Mouse (Mus musculus) lung, embryonic 14.5 days (tissue): ENCODE data around the gene Ubald1. TPM values are rescaled to one million over a fixed set of nuclear protein-coding genes. Genes with fewer than 3 reads are reported as not detected.
A peak's percentile ranks its signal among the peaks of the same experiment; 100 is the strongest.

Experiments
- ATAC-seq: fragments of 200-750 bp; cut with Nextera tagmentation; 2 replicates; pipeline ENCODE4 v1.8.0; 2017; ENCODE audit warnings: mild to moderate bottlenecking, moderate TSS enrichment, moderate library complexity; ENCODE audit not compliant: insufficient read depth
- DNase-seq: peaks from one replicate; pipeline ENCODE4 v3.0.0-alpha.2; 2015
- H3K27ac ChIP-seq: fragments of 300-500 bp; sonication (generic); 2 replicates; pipeline ENCODE4 v1.5.1; 2014; ENCODE audit warnings: low read depth, mild to moderate bottlenecking, moderate library complexity
- H3K27me3 ChIP-seq: fragments of 300-500 bp; sonication (generic); 2 replicates; pipeline ENCODE4 v1.6.1; 2014; ENCODE audit warnings: low read length, control low read depth; ENCODE audit not compliant: insufficient read depth
- H3K36me3 ChIP-seq: fragments of 300-500 bp; sonication (generic); 2 replicates; pipeline ENCODE4 v1.6.1; 2014; ENCODE audit warnings: control low read depth; ENCODE audit not compliant: insufficient read depth
- H3K4me1 ChIP-seq: fragments of 300-500 bp; sonication (generic); 2 replicates; pipeline ENCODE4 v1.6.1; 2014; ENCODE audit warnings: antibody characterized with exemption, control low read depth; ENCODE audit not compliant: insufficient read depth
- H3K4me2 ChIP-seq: fragments of 300-500 bp; sonication (generic); 2 replicates; pipeline ENCODE4 v1.6.1; 2014; ENCODE audit warnings: mild to moderate bottlenecking
- H3K4me3 ChIP-seq: fragments of 300-500 bp; sonication (generic); 2 replicates; pipeline ENCODE4 v1.5.1; 2014; ENCODE audit warnings: low read depth, low read length
- H3K9ac ChIP-seq: fragments of 300-500 bp; sonication (generic); 2 replicates; pipeline ENCODE4 v1.6.1; 2014
- H3K9me3 ChIP-seq: fragments of 300-500 bp; sonication (generic); 2 replicates; pipeline ENCODE4 v1.6.1; 2016; ENCODE audit warnings: low read depth, low read length, control low read depth
- CTCF ChIP-seq: IDR thresholded peaks from 2 replicates; pipeline ENCODE4 v1.5.1; 2016; ENCODE audit warnings: antibody characterized with exemption, low read depth
- WGBS: fragments of 180-500 bp; shearing (Covaris S2); extraction: QIAGEN DNeasy Blood & Tissue Kit; methylation state at CpG from one replicate; pipeline ENCODE4 v1.1.7; 2014; 5-methylcytosine and 5-hydroxymethylcytosine counted together
- polyA plus RNA-seq: library from polyadenylated mRNA; unstranded; fragments of >200 nt; fragmentation: Nextera tagmentation; extraction: Ambion mirVana; gene quantifications from 2 replicates; pipeline ENCODE4 v1.2.1, GENCODE M21; 2014

Gene Ubald1
- polyA plus RNA-seq, 1 experiment from 2014 or later, result 39.3 TPM

DNA sequence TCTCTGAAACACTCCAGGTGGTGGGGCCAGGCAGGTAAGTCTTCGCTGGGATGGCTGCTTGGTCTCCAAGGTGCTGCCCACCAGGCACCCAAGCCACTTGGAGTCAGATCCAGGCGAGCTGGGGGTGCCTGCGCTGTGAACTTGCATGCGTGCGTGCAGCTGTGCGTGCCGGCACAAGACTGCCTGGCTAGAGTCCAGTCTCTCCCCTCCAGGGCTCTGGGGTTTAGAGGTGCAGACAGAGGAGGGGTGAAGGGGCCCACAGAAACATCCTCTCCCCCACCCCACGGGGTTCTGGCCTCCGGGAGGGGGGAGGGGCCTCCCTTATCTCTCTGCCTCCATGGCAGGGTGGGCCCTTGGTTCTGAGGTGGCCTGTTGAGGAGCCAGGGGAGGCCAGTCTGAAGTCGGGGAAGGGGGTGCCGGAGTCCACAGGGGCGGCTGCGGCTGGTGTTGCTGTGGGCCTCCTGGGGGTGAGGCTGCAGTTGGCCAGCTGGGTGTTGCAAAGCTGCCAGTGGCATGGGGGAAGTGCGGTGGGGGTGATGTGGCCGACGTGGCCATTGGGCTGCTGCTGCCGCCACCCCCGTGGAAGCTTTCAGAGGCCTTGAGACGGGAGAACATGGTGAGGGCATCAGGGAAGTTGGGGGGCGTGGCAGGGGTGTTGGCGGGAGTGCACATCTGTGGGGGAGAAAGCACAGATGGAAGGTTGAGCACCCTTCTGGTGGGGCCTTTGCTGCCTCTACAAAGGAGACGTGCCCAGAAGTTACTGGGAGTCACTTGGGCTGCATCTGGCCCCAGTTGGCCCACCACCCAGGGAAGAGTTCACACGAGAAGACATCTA, 4.7 kb downstream of the Ubald1 start:
- Histone ChIP-seq H3K9ac (peak overlapping the region; percentile 0; the same call in 1 of the 2 replicates), H3K36me3 (peaks cover 33% of the 10 kb centered on the region), H3K4me2 (peak overlapping the region; percentile 29), H3K4me3 (no peak overlapping the region), H3K27me3 (no peaks in the 10 kb centered on the region), H3K4me1 (peaks cover 13% of the 10 kb centered on the region), H3K9me3 (no peaks in the 10 kb centered on the region), H3K27ac (peak overlapping the region; percentile 73)
- WGBS, result 57% methylated on average over 23 of the region's 23 CpGs
- peak; percentile 44 for DNase-seq
- TF ChIP-seq CTCF, result no peak
- no peak for ATAC-seq

DNA sequence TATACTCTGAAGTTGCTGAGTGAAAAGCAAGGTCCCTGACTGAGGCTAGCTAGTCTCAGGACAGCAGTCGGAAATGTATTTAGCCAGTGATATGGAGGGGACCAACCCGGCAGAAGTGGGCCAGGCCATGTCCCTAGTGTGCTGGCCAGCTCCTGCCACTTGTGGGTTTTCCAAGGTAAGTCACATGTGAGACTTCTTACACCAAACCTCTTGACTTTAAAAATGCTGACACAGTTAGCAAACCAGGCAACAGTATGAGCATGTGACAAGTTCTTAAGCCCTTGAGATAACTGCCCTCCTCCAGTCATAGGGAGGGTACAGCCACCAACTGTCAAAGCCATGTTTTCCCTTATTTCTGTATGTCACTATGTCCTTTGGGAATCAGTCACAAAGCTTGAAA, 8.2 kb downstream of the Ubald1 start:
- 64% methylated on average over 2 of the region's 2 CpGs for WGBS
- TF ChIP-seq CTCF, result no peak
- no peaks in the 10 kb centered on the region for H3K9me3 ChIP-seq

DNA sequence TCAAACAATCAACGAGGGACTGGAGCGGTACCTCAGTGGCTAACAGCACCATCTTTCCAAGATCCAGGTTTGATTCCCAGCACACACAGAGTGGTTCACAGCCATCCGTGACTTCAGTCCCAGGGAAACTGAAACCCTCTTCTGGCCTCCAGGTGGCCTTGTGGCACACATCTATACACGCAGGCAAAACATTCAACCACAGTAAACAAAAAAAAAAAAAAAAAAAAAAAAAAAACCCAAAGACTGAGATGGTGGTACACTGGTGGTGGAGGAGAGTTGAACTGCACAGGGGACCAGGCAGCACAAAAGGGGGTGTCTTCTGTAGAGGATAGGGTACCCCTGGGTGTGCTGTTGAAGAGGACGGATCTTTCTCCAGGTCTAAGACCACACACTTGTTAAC, 9.6 kb downstream of the Ubald1 start:
- no peak for TF ChIP-seq CTCF
- no peak overlapping the region for H3K27ac ChIP-seq
- ATAC-seq (no peak), DNase-seq (no peak)
- 85% methylated on average over 5 of the region's 5 CpGs for WGBS
- no peaks in the 10 kb centered on the region for H3K27me3 ChIP-seq
- H3K9me3 ChIP-seq, result no peaks in the 10 kb centered on the region
- H3K4me1 ChIP-seq, result 0 out of 2 replicates have a peak, but pooled peaks cover under 1% of the 10 kb centered on the region
- peaks cover 38% of the 10 kb centered on the region for H3K36me3 ChIP-seq
- H3K4me2 ChIP-seq, result no peak overlapping the region
- H3K9ac ChIP-seq, result no peak overlapping the region
- H3K4me3 ChIP-seq, result no peak overlapping the region

More for the DNA sequence above, 8.2 kb downstream of the Ubald1 start:
- no peak overlapping the region for H3K4me3 ChIP-seq
- peaks cover 45% of the 10 kb centered on the region for H3K36me3 ChIP-seq
- DNase-seq, result no peak
- H3K4me1 ChIP-seq, result peaks cover 8% of the 10 kb centered on the region; the same call in 1 of the 2 replicates
- no peak for ATAC-seq
- H3K27me3 ChIP-seq, result no peaks in the 10 kb centered on the region
- no peak overlapping the region for H3K9ac ChIP-seq
- H3K4me2 ChIP-seq, result no peak overlapping the region
- H3K27ac ChIP-seq, result no peak overlapping the region

DNA sequence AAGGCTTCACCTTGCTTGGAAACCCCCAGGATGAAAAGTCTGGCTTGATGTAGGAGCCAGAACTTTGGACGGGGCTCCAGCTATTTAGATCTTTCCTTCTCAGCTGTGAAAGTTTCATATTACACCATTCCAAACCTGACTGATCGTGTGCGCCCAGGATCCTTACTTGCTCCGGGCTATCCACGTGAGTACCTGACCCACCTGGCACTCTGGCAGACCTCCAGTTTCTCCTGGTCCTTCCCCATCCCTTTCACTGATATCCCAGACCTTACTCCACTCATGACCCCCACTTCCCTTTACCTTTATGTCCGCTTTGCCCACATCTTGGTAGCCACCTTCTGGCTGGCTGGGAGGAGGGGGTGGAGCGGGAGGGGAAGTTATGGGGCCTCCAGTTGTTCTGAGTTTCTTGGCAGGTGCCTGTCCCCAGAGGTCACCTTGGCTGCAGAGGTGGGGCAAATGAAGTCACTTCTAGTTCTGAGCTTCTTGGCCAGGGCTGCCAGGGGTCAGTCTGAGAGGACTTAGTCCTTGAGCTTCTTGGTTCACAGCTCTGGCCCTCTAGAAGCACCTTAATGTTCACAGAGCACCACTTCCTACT, 13.9 kb downstream of the Ubald1 start:
- DNase-seq (no peak), ATAC-seq (no peak)
- TF ChIP-seq CTCF, result no peak
- Histone ChIP-seq H3K36me3 (peaks cover 16% of the 10 kb centered on the region), H3K27ac (no peak overlapping the region), H3K9me3 (no peaks in the 10 kb centered on the region), H3K4me3 (no peak overlapping the region), H3K9ac (no peak overlapping the region), H3K4me2 (no peak overlapping the region), H3K27me3 (no peaks in the 10 kb centered on the region), H3K4me1 (0 out of 2 replicates have a peak, but pooled peaks cover 4% of the 10 kb centered on the region)
- 47% methylated on average over 7 of the region's 7 CpGs for WGBS

DNA sequence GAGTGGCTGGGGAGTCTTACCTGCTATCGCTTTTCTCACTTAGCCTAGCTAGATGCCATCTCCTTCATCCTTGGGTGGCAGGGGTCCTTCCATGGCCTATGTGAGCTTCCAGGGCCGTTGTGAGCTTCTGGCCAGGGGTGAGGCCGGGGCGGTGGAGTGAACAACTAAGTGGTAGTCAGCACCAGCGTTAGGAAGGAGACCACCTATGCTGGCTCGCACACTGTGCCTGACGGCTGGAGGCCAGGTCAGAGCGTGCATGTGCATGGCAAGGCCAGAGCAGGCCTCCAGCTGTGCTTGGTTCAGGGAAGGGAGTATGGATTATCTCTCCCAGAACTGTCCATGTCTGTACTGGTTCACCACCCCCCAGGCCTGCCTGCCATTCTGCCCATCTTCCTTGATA, 16.4 kb downstream of the Ubald1 start:
- WGBS, result 77% methylated on average over 8 of the region's 8 CpGs
- Histone ChIP-seq H3K36me3 (no peaks in the 10 kb centered on the region), H3K9ac (no peak overlapping the region), H3K4me2 (no peak overlapping the region), H3K27me3 (no peaks in the 10 kb centered on the region), H3K4me3 (no peak overlapping the region), H3K27ac (no peak overlapping the region), H3K9me3 (no peaks in the 10 kb centered on the region), H3K4me1 (0 out of 2 replicates have a peak, but pooled peaks cover 4% of the 10 kb centered on the region)
- TF ChIP-seq CTCF, result no peak
- ATAC-seq (no peak), DNase-seq (no peak)

DNA sequence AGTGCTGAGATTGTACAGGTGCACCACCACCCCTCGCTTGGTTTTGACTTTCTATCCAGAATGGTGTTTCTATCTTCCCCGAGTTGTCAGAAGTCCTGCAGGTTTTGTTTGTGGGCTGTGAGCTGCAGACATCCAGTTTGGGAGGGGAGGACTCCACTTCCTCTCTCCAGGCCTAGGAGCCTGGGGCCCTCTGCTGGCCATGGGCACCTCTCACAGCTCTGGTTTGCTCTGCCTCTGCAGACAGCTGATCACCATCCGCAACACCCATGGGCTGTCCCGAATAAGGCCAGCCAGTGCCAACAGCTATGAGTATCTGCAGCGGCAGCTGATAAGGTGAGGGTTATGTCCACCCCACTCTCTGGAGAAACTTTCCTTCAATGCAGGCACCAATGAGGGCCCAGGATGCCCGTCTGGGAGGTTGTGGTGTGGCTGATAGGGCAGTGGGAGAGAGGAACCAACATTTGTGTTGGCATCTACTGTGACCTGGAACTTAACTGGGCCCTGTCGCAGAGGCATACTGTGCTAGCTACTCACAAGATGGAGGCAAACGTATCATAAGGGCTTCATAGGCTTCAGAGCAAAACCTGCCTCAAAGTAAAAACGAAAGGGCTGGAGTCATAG, 17.1 kb downstream of the Ubald1 start:
- Histone ChIP-seq H3K36me3 (no peaks in the 10 kb centered on the region), H3K27ac (0 out of 2 replicates have a peak overlapping the region, but pooled peaks have one; percentile 10), H3K4me3 (no peak overlapping the region), H3K9me3 (no peaks in the 10 kb centered on the region), H3K27me3 (no peaks in the 10 kb centered on the region), H3K9ac (no peak overlapping the region), H3K4me2 (no peak overlapping the region), H3K4me1 (0 out of 2 replicates have a peak, but pooled peaks cover 4% of the 10 kb centered on the region)
- 25% methylated on average over 9 of the region's 9 CpGs for WGBS
- ATAC-seq, result peak; percentile 94
- DNase-seq, result peak; percentile 93
- peak; percentile 94 for TF ChIP-seq CTCF

DNA sequence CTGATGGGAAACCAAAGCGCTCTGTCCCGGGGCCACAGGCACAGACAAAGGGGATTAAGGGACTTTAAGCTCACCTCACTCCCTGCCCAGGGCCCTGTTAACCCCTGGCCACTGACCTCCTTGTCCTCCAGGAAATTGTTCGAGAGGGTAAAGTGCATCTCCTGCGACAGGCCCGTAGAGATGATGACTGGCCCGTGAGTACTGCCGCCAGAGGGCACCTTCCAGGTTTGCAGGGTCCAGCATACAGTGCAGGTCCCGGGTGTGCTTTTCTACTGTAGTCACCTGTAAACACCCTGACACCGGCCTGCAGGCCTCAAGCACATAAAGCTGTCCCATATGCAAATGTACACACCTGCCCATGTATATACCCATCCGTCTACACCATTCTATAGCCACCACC, 18.7 kb downstream of the Ubald1 start:
- DNase-seq (no peak), ATAC-seq (no peak)
- Histone ChIP-seq H3K9ac (no peak overlapping the region), H3K4me2 (no peak overlapping the region), H3K4me1 (0 out of 2 replicates have a peak, but pooled peaks cover 4% of the 10 kb centered on the region), H3K27ac (no peak overlapping the region), H3K27me3 (no peaks in the 10 kb centered on the region), H3K36me3 (no peaks in the 10 kb centered on the region), H3K4me3 (no peak overlapping the region), H3K9me3 (no peaks in the 10 kb centered on the region)
- peak; percentile 53 for TF ChIP-seq CTCF
- 43% methylated on average over 10 of the region's 10 CpGs for WGBS
